Mouse (Mus musculus): ENCODE measurements around the gene Baz1b. TPM values are rescaled to one million over a fixed set of nuclear protein-coding genes. Genes with fewer than 3 reads are reported as not detected.

Gene Baz1b
- polyA plus RNA-seq (2015; fragmentation: Nextera tagmentation; extraction: Ambion mirVana) = 13.8 and 14.0 TPM in 2 replicates

GRCm38 (mm10) chr5:135186621-135187348 lies at the start of gene Baz1b:
TSS of gene Baz1b (plus strand) at chr5:135187264.

GRCm38 (mm10) chr5:135149053-135149819 lies 37.8 kb upstream of the Baz1b start, which contains the start of gene Tbl2:
TSS of gene Tbl2 (plus strand) at chr5:135149657.

DNA sequence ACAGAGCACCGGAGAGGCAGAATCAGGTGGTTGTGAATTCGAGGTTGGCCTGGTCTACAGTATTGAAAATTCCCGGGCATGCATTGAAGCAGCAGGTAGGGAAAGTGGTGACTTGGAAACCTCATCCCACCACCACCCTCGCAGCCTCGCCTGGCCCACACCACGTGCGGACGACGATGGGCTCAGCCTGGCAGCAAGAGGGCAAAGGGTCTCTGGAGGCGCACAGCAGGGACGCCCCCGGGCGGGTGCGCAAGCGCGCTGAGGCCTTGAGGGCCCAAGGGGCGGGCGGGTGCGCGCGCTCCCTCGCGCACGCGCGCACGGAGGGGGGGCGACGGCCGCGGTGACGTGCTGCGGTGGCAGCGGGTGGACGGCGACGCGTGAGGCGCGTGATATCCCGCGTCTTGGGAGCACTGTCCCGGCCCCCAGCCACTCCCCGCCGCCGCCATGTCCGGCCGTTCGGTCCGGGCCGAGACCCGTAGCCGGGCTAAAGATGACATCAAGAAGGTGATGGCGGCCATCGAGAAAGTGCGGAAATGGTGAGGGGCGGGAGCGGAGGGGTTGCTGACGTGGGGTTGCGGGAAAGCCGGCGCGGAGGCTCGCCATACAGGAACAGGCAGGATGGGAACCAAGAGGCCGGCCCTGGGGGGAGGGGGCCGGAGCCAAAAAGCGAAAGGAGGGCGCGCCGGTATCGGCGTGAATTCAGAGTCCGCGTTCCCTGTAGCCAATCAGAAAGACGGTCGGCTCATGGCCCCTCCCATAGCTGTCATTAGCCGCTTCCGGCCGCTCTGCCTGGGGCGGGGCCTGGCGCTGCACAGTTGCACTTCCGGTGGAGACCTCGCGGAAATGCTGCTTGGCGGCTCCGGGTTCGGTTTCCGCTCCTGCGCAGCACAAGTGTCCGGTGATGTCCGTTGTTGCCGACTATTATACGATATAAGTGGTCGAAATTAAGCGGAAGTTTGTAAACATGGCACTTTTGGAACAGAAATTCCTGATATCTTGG lies 18.7 kb upstream of the Baz1b start, which contains the start of gene Bcl7b:
Gene Bcl7b (plus strand): TSS at position 221 of the 1,000 bp plus-strand sequence.

GRCm38 (mm10) chr5:135251079-135251454 lies 64.0 kb downstream of the Baz1b start, which contains the start of gene Fzd9:
TSS of gene Fzd9 (minus strand) at chr5:135251230.

Small RNAs within 50 kb of the gene (microRNA-seq; reads per million reads assigned to microRNA genes)
- gene Gm25315 = 0 reads per million in 2 experiments

Other genes with a start within 250 kb of the Baz1b start
- gene Cldn4, start 240.3 kb upstream of the Baz1b start, polyA plus RNA-seq (2015; fragmentation: Nextera tagmentation; extraction: Ambion mirVana) = 0.10 and 0.84 TPM in 2 replicates
- 0.38 TPM in 1 of 2 replicates, not detected in the other for gene Cldn3, start 201.1 kb upstream of the Baz1b start, polyA plus RNA-seq (2015; fragmentation: Nextera tagmentation; extraction: Ambion mirVana)
- gene Abhd11, start 178.1 kb upstream of the Baz1b start, polyA plus RNA-seq (2015; fragmentation: Nextera tagmentation; extraction: Ambion mirVana) = 64.2 and 64.4 TPM in 2 replicates
- gene Stx1a, start 163.8 kb upstream of the Baz1b start, polyA plus RNA-seq (2015; fragmentation: Nextera tagmentation; extraction: Ambion mirVana) = 1.7 and 1.9 TPM in 2 replicates
- 34.0 and 34.2 TPM in 2 replicates for gene Dnajc30, start 123.1 kb upstream of the Baz1b start, polyA plus RNA-seq (2015; fragmentation: Nextera tagmentation; extraction: Ambion mirVana)
- 38.2 and 48.1 TPM in 2 replicates for gene Bud23, start 122.3 kb upstream of the Baz1b start, polyA plus RNA-seq (2015; fragmentation: Nextera tagmentation; extraction: Ambion mirVana)
- gene Vps37d, start 109.0 kb upstream of the Baz1b start, polyA plus RNA-seq (2015; fragmentation: Nextera tagmentation; extraction: Ambion mirVana) = 2.1 and 2.6 TPM in 2 replicates
- 9.6 and 9.8 TPM in 2 replicates for gene Mlxipl, start 97.4 kb upstream of the Baz1b start, polyA plus RNA-seq (2015; fragmentation: Nextera tagmentation; extraction: Ambion mirVana)
- 12.9 and 16.9 TPM in 2 replicates for gene Tbl2, start 37.6 kb upstream of the Baz1b start, polyA plus RNA-seq (2015; fragmentation: Nextera tagmentation; extraction: Ambion mirVana)
- gene Bcl7b, start 19.0 kb upstream of the Baz1b start, polyA plus RNA-seq (2015; fragmentation: Nextera tagmentation; extraction: Ambion mirVana) = 37.1 and 39.5 TPM in 2 replicates
- 24.7 and 25.4 TPM in 2 replicates for gene Fzd9, start 64.0 kb downstream of the Baz1b start, polyA plus RNA-seq (2015; fragmentation: Nextera tagmentation; extraction: Ambion mirVana)
- gene Fkbp6, start 162.8 kb downstream of the Baz1b start, polyA plus RNA-seq (2015; fragmentation: Nextera tagmentation; extraction: Ambion mirVana) = not detected in 2 replicates
- not detected in 2 replicates for gene Trim50, start 166.0 kb downstream of the Baz1b start, polyA plus RNA-seq (2015; fragmentation: Nextera tagmentation; extraction: Ambion mirVana)
- gene Nsun5, start 182.7 kb downstream of the Baz1b start, polyA plus RNA-seq (2015; fragmentation: Nextera tagmentation; extraction: Ambion mirVana) = 15.5 and 15.6 TPM in 2 replicates
- 4.6 TPM in 2 replicates for gene Pom121, start 207.3 kb downstream of the Baz1b start, polyA plus RNA-seq (2015; fragmentation: Nextera tagmentation; extraction: Ambion mirVana)